Mouse (Mus musculus): ENCODE results near the gene Vsir.

Gene Vsir

GRCm38 (mm10) chr10:60346701-60347405, at the start of gene Vsir:
Gene Vsir (plus strand): TSS chr10:60346851.
- DNase-seq (ENCODE audit: low read depth, low spot score): peak; percentile 56

GRCm38 (mm10) chr10:60299636-60300035, 47.0 kb upstream of the Vsir start:
- no peak for DNase-seq (ENCODE audit: low read depth, low spot score)

DNA sequence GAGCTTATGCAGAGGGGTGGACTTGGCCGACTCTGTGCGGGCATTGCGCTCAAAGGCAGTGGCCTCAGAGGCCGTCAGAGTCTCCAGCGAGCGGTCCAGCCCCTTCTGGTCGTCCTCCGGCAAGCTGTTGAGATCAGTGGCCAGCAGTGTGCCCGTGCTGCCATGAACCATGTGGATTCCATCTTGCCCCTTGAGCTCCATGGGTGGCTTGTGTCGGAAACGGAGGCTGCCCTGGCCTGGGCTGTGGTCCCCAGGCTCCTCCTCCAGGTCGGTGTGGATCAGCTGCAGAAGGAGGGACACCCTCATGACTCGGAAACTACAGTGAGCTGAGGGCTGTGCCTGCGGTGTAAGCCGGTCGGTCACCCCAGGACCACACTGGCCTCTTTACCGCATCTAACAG, 43.2 kb upstream of the Vsir start:
- no peak for DNase-seq (ENCODE audit: low read depth, low spot score)

DNA sequence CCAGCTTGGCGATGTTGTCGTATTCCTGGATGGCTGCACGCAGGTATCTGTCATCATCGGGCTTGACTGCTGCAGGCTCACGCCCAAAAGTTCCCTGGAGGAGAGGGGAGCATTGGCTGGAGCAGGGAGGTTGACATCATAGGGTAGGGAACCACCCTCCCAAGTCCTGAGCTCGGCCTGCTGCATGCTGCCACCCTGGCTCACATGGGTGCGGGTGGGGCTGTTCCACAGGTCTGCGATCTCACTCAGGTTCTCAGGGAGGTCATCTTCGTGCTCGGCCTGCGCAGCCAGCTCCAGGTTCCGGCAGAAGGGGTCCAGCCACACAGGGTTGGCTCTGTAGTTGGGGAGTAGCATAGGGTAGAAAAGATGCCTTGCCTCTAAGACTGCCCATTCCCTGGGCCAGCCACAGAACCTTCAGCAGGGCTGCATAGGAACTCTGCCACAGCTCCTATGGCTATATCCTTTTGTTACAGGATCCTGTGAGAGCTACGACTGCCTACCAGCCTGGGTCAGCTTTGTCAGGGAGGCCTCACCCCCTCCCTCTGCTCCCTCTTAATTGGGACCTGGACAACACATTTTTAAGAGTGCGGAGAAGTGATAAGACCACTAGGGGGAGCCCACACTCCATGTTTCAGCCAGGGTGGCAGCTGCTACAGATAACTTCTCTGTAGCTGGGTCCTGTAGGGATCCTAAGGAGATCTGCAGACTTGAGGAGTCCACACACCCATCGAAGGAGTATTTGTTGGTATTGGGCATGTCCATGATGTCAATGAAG, 41.6 kb upstream of the Vsir start:
- peak; percentile 83 for DNase-seq (ENCODE audit: low read depth, low spot score)

DNA sequence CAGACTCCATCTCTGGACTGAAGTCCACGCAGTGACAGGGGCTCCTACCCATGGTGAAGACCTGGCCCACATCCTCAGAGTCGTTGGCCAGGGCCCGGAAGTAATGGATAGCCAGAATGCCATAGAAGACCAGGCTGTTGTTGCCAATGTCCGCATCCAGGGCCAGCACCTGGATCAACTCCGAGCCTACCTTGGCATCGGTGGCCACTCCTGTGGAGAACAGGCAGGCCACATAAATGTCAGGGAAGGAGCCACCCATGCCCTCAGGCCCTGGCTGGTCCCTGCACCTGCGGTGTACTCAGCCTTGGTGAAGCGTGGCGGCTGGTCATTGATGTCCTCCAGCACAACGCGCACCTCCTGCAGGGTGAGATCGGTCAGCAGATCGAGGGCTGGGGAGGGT, 36.0 kb upstream of the Vsir start:
- no peak for DNase-seq (ENCODE audit: low read depth, low spot score)

- no peak for DNase-seq (ENCODE audit: low read depth, low spot score)
Measured at GRCm38 (mm10) chr10:60313606-60314005, 33.0 kb upstream of the Vsir start.

- DNase-seq (ENCODE audit: low read depth, low spot score): no peak
Measured at GRCm38 (mm10) chr10:60316166-60316565, 30.5 kb upstream of the Vsir start.

- no peak for DNase-seq (ENCODE audit: low read depth, low spot score)
Measured at GRCm38 (mm10) chr10:60328963-60329650, 17.5 kb upstream of the Vsir start.

- no peak for DNase-seq (ENCODE audit: low read depth, low spot score)
Measured at GRCm38 (mm10) chr10:60334583-60334982, 12.1 kb upstream of the Vsir start.

DNA sequence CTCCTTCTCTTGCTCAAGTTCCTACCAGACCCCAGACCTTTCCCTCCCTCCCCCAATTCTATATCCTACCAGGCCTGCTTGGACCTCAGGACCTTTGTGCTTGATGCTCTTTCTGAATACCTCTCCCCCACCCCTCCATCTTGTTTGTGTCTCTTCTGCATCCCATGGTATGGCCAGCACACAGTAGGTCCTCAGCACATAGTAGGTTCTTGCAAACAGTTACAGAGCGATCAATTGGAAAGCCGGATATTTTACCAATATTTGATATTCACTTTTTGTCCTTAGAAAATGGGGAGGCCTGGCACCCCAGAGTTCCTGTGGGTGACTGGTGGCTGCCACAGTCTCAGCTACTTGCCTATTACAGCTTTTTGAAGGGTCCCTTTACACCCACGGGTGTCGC, 11.6 kb upstream of the Vsir start:
- no peak for DNase-seq (ENCODE audit: low read depth, low spot score)

- DNase-seq (ENCODE audit: low read depth, low spot score): no peak
Measured at GRCm38 (mm10) chr10:60341528-60341927, 5.1 kb upstream of the Vsir start.

DNA sequence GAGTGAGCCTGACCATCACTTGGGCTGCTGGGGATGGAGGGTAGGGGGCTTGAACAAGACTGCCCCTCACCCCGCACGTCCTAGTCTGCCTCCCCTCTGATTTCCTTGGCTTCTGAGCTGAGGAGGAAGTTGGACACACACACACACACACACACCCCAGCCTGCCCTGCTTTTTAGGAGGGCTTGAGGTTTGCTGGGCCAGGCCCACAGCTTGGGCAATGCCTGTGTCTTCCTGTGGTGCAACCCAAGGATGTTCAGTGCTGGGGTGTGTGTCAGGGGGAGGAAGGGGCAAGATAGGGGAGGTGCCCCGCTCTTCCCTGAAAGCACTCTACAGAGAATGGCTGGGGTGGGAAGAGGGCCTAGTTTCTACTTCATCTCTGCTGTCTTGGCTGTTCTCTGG, 2.5 kb upstream of the Vsir start:
- no peak for DNase-seq (ENCODE audit: low read depth, low spot score)

DNA sequence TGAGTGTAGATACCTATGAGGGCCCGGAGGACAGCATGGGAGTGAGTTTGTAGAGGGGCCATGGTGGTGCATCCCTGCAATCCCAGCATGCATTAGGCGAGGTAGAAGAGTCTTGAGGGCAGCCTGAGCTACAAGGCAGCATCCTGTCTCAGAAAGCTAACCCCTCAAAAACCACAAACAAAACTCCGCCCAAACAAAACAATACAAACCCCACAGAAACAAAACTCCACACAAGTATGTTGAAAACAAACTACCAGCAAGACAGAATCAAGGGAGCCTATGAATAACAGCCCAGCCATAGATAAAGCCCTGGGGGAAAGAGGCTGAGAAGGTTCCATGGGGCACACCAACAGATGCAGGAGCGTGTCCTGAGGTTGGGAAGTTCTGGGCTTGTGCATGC, 595 bp upstream of the Vsir start:
- no peak for DNase-seq (ENCODE audit: low read depth, low spot score)

DNA sequence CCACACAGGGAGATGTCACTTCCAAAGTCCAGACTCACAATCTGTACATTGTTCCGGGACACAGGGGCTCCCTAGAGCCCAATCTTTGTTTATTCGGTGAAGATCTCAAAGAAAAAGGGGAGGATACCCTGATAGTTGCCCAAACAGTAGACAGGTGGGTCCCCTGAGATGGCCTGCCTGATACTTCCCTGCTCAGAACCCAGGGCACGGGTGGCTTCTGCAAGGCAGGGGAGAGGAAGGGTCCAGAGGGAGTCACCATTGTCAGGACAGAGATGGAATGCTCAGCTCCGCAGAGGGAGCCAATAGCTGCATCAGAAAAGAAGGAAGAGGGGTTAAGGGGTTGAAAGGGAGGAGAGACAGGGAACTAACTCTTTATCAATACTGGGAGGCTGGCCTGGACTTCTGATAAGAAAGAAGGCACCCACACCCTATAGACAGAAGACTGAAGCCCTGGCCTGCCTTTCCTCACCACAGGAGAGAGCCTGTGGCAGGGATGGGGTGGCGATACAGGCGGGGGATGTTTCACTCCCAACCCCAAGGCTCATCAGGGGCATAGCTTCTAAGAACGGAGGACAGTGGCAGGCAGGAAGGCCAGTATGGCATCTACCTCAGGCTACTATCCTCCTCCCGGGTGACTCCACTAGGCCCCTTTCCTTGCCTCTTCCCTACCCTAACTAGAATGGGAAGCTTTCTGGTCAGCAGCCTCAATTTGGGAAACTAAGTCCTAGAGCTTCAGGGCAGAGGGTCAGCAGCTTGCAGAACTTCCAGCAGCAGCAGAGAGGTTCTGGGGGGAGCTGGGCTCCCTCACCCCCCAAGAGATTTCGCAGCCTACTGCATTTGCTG, 1.3 kb downstream of the Vsir start:
- no peak for DNase-seq (ENCODE audit: low read depth, low spot score)

DNA sequence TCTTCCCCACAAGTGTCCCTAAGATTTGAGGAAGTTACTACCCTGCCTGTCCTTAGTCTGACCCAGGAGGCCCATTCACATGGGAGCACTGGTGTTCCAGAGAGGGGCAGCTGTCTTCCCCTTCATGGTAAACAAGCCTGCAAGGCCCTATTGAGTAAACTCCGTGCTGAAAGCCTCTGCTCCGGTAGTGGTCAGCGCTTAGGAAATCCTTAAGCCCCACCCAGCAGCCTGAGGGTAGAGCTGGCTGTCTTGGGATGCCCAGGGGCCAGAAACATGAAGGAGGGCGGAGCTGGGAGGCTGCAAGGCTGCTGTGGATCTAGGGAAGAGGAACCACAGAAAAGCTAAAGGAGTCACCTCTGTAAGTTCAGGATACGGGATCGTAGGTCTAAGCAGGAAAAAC, 2.4 kb downstream of the Vsir start:
- DNase-seq (ENCODE audit: low read depth, low spot score): no peak

GRCm38 (mm10) chr10:60349644-60350043, 3.0 kb downstream of the Vsir start:
- DNase-seq (ENCODE audit: low read depth, low spot score): no peak

DNA sequence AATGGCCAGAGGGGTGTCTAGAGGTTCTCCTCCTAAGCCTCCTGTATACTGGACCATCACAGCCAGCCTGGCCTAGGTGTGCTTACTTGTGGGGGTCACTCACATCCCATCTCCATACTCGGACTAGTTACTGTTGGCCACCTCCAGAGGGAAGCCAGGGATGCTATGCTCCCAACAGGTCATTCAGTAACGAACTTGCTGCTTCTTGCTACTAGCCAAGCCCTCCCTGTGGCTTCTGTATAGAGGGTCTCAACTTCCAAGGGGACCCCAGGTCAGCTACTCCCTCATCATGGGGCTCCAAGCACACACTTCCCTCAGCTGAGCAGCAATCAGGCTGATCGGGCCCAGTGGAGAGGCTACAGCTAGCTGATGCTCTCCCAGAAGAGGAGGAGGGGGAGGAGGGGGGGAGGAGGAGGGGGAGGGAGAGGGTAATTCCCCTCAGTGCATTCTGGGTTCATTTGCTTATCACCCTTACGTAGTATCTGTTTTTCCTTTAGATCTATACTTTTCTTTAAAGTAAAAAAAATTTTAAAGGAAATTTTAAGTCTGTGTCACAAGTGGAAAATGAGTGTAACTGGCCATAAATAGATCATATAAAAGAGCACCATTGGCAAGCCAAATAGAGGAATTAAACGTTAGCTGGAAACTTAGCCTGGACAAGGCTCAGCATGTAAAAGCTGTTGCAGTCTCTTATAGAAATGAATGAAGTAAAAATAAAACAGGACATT, 3.6 kb downstream of the Vsir start:
- no peak for DNase-seq (ENCODE audit: low read depth, low spot score)

DNA sequence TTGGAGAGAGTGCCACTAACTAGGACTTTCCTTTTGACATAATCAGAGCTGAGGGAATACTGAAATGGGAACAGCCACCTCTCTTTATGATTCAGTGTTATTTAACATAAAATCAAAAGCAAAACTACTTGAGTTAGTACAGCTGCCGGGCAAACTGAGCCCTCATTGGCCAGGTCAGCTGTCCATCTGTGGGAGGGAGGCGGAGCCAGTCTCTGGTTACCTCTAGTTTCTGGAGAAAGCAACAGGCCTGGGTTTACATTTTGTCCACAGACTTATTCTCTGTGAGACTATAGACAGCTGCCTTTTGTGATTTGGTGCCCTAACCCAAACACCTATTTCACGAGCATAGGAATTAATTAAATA, 4.1 kb downstream of the Vsir start:
- DNase-seq (ENCODE audit: low read depth, low spot score): peak; percentile 27

- no peak for DNase-seq (ENCODE audit: low read depth, low spot score)
Measured at GRCm38 (mm10) chr10:60351248-60351647, 4.6 kb downstream of the Vsir start.

- no peak for DNase-seq (ENCODE audit: low read depth, low spot score)
Measured at GRCm38 (mm10) chr10:60351761-60352455, 5.3 kb downstream of the Vsir start.

Data from retina, postnatal 7 days (tissue).